Mouse (Mus musculus) limb, embryonic 12.5 days (tissue): ENCODE results near the gene Ybx3. TPM values are rescaled to one million over a fixed set of nuclear protein-coding genes. Genes with fewer than 3 reads are reported as not detected.
A peak's percentile ranks its signal among the peaks of the same experiment; 100 is the strongest.

ENCODE experiments used
- ATAC-seq: fragments of 200-750 bp; cut with Nextera tagmentation; 2 replicates; pipeline ENCODE4 v1.8.0; 2017; ENCODE audit warnings: low read depth, moderate TSS enrichment; ENCODE audit not compliant: insufficient number of reproducible peaks, insufficient read depth, low FRiP score, low TSS enrichment
- H3K27ac ChIP-seq: fragments of 300-500 bp; sonication (generic); 2 replicates; pipeline ENCODE4 v1.5.1; 2016; ENCODE audit warnings: mild to moderate bottlenecking, moderate library complexity
- H3K27me3 ChIP-seq: fragments of 300-500 bp; sonication (generic); 2 replicates; pipeline ENCODE4 v1.6.1; 2016; ENCODE audit warnings: mild to moderate bottlenecking, moderate library complexity
- H3K36me3 ChIP-seq: fragments of 300-500 bp; sonication (generic); 2 replicates; pipeline ENCODE4 v1.6.1; 2016; ENCODE audit warnings: mild to moderate bottlenecking, moderate library complexity
- H3K4me1 ChIP-seq: fragments of 300-500 bp; sonication (generic); replicated peaks from 2 replicates; pipeline ENCODE4 v1.6.1; 2016
- H3K4me2 ChIP-seq: fragments of 300-500 bp; sonication (generic); 2 replicates; pipeline ENCODE4 v1.6.1; 2016; ENCODE audit warnings: mild to moderate bottlenecking, moderate library complexity
- H3K4me3 ChIP-seq: fragments of 300-500 bp; sonication (generic); replicated peaks from 2 replicates; pipeline ENCODE4 v1.5.1; 2016; ENCODE audit warnings: mild to moderate bottlenecking
- H3K9ac ChIP-seq: fragments of 300-500 bp; sonication (generic); replicated peaks from 2 replicates; pipeline ENCODE4 v1.6.1; 2016; ENCODE audit warnings: mild to moderate bottlenecking, moderate library complexity
- H3K9me3 ChIP-seq: fragments of 300-500 bp; sonication (generic); 2 replicates; pipeline ENCODE4 v1.6.1; 2016; ENCODE audit warnings: mild to moderate bottlenecking, moderate library complexity
- WGBS: fragments of 180-500 bp; shearing (Covaris S2); methylation state at CpG from one replicate; pipeline ENCODE4 v1.1.7; 2016; 5-methylcytosine and 5-hydroxymethylcytosine counted together
- polyA plus RNA-seq: library from polyadenylated mRNA; unstranded; fragments of >200 nt; fragmentation: Nextera tagmentation; extraction: Ambion mirVana; gene quantifications from 2 replicates; pipeline ENCODE4 v1.2.1, GENCODE M21; 2016

The Ybx3 gene
- polyA plus RNA-seq, 1 experiment from 2014 or later, result 38.5 TPM

DNA sequence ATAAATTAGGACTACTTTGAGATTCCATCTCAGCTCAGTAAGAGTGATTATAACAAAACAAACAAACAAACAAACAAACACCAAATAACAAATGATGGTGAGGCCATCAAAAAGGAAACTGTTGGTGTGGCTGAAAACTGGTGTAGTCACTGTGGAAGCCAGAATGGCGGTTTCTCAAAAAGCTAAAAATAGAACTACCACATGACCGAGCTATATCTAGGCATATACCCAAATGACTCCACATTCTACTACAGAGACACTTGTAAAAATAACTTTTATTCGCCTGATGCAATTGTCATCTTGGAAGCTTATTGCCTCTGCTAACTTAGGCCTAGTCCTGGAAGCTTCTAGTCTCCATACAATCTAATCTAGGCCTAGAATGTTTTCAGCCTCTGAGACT is 16.0 kb upstream of the Ybx3 start:
- 89% methylated on average over 3 of the region's 3 CpGs for WGBS
- Histone ChIP-seq H3K9me3 (no peaks in the 10 kb centered on the region), H3K4me3 (no peak overlapping the region), H3K27me3 (no peaks in the 10 kb centered on the region), H3K27ac (no peak overlapping the region), H3K36me3 (no peaks in the 10 kb centered on the region), H3K4me1 (no peaks in the 10 kb centered on the region), H3K4me2 (no peak overlapping the region), H3K9ac (no peak overlapping the region)
- no peak for ATAC-seq

DNA sequence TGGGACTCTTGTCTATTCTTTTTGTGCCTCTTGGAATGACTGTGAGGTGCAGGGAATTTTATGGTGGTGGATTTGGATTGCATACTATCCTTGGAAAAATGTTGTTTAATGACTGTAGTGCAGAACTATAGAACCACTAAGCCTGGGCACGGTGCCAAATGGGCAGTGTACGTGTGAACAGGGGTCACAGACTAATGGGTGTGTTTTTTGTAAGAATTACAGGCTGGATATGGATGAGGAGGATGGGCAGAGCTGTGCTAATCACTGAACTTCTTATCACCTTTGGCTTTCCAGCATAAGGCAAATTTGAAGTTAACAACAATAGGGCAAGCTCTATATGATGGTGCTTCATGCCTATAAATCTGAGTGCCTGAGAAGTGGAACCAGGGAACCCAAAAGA is 14.8 kb upstream of the Ybx3 start:
- H3K9me3 ChIP-seq, result no peaks in the 10 kb centered on the region
- no peaks in the 10 kb centered on the region for H3K36me3 ChIP-seq
- no peak overlapping the region for H3K4me2 ChIP-seq
- H3K9ac ChIP-seq, result no peak overlapping the region
- no peak for ATAC-seq
- no peaks in the 10 kb centered on the region for H3K27me3 ChIP-seq
- H3K4me3 ChIP-seq, result no peak overlapping the region
- H3K4me1 ChIP-seq, result no peaks in the 10 kb centered on the region
- H3K27ac ChIP-seq, result no peak overlapping the region
- 75% methylated on average over 2 of the region's 2 CpGs for WGBS

DNA sequence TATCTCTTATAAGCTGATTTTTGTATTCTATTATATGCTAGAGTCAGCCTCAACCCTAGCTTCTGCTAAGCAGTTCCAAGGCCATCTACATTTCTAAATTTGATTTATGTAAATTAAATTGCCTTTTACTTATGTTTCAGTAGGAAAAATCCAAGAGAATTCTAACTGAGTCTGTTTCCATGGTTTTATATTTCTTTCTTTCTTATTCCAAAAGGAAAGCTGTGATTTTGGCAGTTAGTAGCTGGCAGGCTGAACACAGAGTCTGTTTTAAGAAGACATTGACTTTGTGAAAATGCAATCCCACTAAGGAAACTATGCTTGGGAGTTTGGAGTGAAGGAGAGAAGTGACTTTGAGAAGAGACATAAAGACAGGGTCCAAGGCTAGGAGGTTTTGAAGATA is 14.3 kb upstream of the Ybx3 start:
- no peaks in the 10 kb centered on the region for H3K9me3 ChIP-seq
- H3K36me3 ChIP-seq, result no peaks in the 10 kb centered on the region
- H3K27ac ChIP-seq, result no peak overlapping the region
- H3K4me3 ChIP-seq, result no peak overlapping the region
- no peak overlapping the region for H3K4me2 ChIP-seq
- no peak for ATAC-seq
- no peak overlapping the region for H3K9ac ChIP-seq
- no peaks in the 10 kb centered on the region for H3K27me3 ChIP-seq
- H3K4me1 ChIP-seq, result no peaks in the 10 kb centered on the region

DNA sequence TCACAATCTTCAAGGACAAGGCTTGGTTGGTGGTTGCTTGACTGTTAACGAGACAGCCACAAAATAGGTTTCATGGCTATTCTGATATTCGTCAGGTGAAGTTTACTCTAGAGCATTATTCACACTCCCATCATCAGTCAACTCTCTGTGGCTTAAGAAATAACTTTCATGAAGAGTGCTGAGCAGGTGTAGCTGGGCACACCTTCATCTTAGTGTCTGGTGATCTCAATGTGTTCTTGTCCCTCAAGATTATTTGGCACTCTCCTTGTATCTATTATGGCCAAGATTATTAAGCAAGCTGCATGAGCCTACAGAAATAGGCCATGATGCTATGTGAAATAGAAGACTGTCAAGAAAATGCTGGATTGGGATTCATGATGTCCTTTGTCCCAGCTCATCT is 13.0 kb upstream of the Ybx3 start:
- no peak for ATAC-seq
- no peak overlapping the region for H3K4me3 ChIP-seq
- H3K27ac ChIP-seq, result no peak overlapping the region
- H3K4me1 ChIP-seq, result no peaks in the 10 kb centered on the region
- no peak overlapping the region for H3K4me2 ChIP-seq
- H3K9me3 ChIP-seq, result no peaks in the 10 kb centered on the region
- WGBS, result 85% methylated on average over 2 of the region's 2 CpGs
- H3K36me3 ChIP-seq, result no peaks in the 10 kb centered on the region
- no peak overlapping the region for H3K9ac ChIP-seq
- no peaks in the 10 kb centered on the region for H3K27me3 ChIP-seq

DNA sequence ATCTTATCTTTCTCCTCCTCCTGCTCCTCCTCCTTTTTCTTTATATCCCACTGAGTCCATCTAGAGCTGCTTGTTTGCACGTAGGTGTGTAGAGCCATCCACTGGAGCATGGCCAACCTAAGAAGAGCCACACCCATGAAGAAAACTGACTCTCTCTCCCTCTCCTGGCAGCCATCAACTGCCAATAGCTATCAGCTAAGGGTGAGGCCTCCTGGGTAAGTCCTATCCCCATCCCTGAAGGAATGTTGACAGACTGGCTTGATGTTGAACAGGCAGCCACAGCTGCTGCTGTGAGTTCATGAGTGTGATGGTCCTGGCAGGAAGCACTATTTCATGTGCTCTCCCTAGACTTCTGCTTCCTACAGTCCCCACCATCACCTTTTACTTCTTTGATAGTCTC is 8.4 kb upstream of the Ybx3 start:
- H3K27me3 ChIP-seq, result no peaks in the 10 kb centered on the region
- no peak overlapping the region for H3K9ac ChIP-seq
- H3K9me3 ChIP-seq, result no peaks in the 10 kb centered on the region
- no peak for ATAC-seq
- no peak overlapping the region for H3K4me3 ChIP-seq
- H3K27ac ChIP-seq, result no peak overlapping the region
- H3K36me3 ChIP-seq, result no peaks in the 10 kb centered on the region
- 52% methylated on average over 1 of the region's 1 CpGs for WGBS
- no peak overlapping the region for H3K4me2 ChIP-seq
- no peaks in the 10 kb centered on the region for H3K4me1 ChIP-seq

DNA sequence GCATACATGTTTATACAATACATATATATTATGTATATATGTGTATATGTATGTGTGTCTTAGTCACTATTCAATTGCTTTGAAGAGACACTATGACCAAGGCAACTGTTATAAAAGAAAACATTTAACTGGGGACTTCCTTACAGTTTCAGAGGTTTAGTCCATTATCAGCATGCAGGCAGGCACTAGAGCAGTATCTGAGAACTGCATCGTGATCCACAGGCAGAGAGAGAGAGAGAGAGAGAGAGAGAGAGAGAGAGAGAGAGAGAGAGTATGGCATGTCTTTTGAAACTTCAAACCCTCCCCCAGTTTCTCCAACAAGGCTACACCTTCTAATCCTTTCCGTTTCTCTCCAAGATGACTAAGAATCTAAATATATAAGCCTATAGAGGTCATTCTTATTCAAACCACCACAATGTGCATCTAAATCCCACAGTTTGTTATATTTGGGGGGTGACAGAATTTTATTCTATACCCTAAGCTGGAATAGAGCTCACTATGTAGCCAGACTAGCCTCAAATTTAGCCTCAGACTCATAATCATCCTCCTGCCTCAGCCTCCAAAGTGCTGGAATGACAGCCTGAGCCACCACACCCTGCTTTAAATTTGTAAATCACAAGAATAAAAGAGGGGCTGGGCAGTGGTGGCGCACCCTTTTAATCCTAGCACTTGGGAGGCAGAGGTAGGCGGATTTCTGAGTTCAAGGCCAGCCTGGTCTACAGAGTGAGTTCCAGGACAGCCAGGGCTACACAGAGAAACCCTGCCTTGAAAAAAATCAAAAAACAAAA is 5.8 kb upstream of the Ybx3 start:
- Histone ChIP-seq H3K9ac (no peak overlapping the region), H3K9me3 (no peaks in the 10 kb centered on the region), H3K27ac (no peak overlapping the region), H3K27me3 (no peaks in the 10 kb centered on the region), H3K4me3 (no peak overlapping the region), H3K4me1 (no peaks in the 10 kb centered on the region), H3K4me2 (no peak overlapping the region), H3K36me3 (no peaks in the 10 kb centered on the region)
- ATAC-seq, result no peak
- 71% methylated on average over 4 of the region's 4 CpGs for WGBS

DNA sequence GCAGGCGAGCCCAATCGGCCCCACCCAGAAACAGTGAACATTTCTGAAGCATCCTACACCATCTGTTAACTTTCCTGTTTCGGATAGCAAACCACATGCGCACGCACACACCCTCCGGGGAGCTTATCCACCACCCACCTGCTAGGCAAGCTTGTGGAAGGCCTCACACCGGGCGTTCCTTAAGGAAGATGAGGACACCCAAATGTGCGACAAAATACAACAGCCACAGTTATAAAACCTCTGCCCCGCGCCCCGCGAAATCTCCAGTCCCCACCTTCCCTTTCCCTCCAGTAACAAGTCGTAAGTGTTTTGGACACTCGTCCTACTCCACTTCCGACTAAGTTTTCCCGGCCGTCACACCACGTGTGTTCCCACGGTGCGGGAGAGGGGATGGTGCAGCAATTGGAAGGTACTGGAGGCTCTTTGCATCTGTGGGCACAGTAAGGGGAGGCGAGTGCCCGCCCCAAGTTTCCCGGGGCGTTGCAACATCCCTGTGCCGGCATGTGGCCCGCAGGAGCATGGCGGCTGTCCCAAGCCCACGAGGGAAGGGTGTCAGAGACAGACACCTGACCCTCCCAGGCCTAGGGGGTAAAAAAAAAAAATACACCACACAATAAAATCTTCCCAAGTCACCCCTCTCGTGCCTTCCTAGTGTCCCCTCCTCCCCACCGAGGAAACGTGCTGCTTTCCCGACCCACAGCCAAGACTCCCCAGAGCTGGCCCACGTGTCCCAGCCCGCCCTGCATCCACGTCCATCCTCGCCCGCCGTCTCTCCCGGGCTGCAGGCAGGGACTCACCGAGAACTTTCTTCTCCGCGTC is 846 bp downstream of the Ybx3 start:
- no peaks in the 10 kb centered on the region for H3K9me3 ChIP-seq
- H3K4me1 ChIP-seq, result peaks cover 30% of the 10 kb centered on the region
- under 1% methylated on average over 43 of the region's 43 CpGs for WGBS
- no peaks in the 10 kb centered on the region for H3K27me3 ChIP-seq
- H3K4me2 ChIP-seq, result peak overlapping the region; percentile 87
- ATAC-seq, result peak; percentile 60
- peak overlapping the region; percentile 87 for H3K9ac ChIP-seq
- no peaks in the 10 kb centered on the region for H3K36me3 ChIP-seq
- H3K27ac ChIP-seq, result peak overlapping the region; percentile 80
- H3K4me3 ChIP-seq, result peak overlapping the region; percentile 74

DNA sequence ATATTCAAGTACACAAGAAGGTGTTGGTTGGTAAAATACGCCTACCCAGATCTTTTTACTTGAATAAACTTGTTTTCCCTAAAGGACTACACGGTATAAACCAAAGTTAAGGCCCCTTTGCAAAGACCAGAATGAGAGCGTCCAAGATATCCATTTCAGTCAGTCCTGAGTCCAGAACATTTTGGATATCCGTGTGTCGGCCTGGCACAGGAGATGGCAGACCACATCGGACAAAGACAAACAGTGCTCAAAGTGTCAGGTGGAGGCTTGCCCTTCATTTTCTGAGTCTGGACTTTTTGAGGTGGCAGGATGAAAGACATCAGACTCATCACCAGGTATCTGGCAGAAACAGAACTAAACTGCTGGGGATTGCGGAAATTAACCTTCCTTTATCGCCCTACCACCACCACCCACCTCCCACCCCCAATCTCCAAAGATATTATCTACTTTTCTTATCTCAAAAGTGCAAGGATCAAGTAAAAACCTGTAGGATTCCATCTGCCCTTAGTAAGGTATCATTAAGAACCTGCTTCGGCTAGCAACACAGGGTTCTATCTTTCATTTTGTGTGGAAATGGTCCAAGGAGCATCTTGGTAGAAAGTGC is 1.8 kb downstream of the Ybx3 start:
- 55% methylated on average over 9 of the region's 9 CpGs for WGBS
- H3K4me3 ChIP-seq, result peak overlapping the region; percentile 74
- H3K9me3 ChIP-seq, result no peaks in the 10 kb centered on the region
- H3K4me1 ChIP-seq, result peaks cover 35% of the 10 kb centered on the region
- no peaks in the 10 kb centered on the region for H3K36me3 ChIP-seq
- no peak for ATAC-seq
- H3K9ac ChIP-seq, result no peak overlapping the region
- no peaks in the 10 kb centered on the region for H3K27me3 ChIP-seq
- peak overlapping the region; percentile 87 for H3K4me2 ChIP-seq
- H3K27ac ChIP-seq, result no peak overlapping the region

DNA sequence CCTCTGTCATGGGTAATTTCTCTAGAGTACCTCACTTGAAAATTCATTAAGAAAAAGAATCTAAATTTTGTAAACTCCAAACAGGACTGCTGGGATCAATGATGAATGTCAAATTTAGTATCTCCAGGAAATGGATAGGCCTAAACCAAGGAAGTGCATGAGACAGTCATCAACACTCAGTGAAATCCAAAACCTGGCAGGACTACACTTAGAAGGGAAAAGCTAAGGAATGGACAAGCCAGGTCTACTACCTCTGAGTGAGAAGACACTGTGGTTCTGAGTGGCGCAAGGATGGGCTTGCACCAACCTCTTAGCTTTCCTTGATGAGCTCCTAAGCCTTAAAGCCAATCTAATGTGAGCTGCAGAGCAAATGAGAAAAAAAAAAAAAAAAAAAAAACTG is 2.8 kb downstream of the Ybx3 start:
- H3K4me1 ChIP-seq, result peaks cover 35% of the 10 kb centered on the region
- peaks cover 7% of the 10 kb centered on the region for H3K36me3 ChIP-seq
- no peaks in the 10 kb centered on the region for H3K27me3 ChIP-seq
- H3K9me3 ChIP-seq, result no peaks in the 10 kb centered on the region
- H3K9ac ChIP-seq, result no peak overlapping the region
- no peak for ATAC-seq
- WGBS, result 97% methylated on average over 1 of the region's 1 CpGs
- H3K27ac ChIP-seq, result no peak overlapping the region
- H3K4me3 ChIP-seq, result no peak overlapping the region
- no peak overlapping the region for H3K4me2 ChIP-seq

DNA sequence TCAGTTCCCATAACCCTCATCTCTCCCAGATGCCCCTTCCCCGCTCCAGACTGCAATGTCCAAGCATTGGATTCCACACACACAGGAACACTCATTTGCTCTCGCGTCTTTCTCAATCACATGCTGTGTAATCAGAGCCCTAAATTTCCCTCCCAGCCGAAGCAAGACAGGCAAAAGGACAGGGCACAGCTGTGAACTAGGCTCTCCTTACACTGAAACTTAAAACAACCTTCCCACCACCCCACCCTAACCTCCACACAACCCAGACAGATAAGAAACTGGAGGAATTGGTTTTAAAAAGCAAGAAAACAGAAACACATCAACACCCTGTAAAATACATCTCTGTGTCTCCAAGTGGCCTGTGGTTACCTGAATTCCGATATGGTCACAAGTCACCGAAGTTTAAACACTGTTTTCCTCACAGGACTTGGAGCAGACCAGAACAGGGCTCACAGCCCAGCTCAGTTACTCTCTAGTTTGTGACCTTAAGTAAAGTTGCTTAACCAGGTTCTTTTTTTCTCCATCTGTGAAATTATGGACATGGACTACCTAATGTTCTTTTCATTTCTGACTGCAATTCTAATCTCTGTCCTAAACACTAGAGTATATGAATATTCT is 4.5 kb downstream of the Ybx3 start:
- 36% methylated on average over 6 of the region's 6 CpGs for WGBS
- H3K4me1 ChIP-seq, result peaks cover 33% of the 10 kb centered on the region
- H3K36me3 ChIP-seq, result peaks cover 23% of the 10 kb centered on the region
- H3K4me2 ChIP-seq, result no peak overlapping the region
- H3K9me3 ChIP-seq, result no peaks in the 10 kb centered on the region
- no peak overlapping the region for H3K4me3 ChIP-seq
- no peaks in the 10 kb centered on the region for H3K27me3 ChIP-seq
- H3K27ac ChIP-seq, result no peak overlapping the region
- ATAC-seq, result no peak
- H3K9ac ChIP-seq, result no peak overlapping the region

DNA sequence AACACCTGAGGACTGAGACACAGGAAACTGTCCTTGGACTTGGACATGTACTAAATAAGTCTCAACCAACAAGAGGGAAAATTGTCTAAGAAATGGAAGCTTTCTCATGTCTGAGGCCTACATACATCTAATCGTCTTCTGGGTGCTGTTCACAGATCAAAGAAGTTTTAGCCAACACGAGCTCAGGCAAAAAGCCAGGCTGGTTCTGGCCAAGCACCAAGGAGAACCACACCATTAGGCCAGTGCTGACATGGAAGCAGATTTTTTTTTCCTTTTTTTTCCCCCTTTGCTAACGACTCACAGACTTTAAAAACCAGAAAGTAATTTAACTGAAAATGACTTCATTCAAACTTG is 5.3 kb downstream of the Ybx3 start:
- no peak overlapping the region for H3K27ac ChIP-seq
- no peak overlapping the region for H3K4me2 ChIP-seq
- H3K9ac ChIP-seq, result no peak overlapping the region
- 52% methylated on average over 3 of the region's 3 CpGs for whole genome bisulfite sequencing
- H3K36me3 ChIP-seq, result peaks cover 32% of the 10 kb centered on the region
- H3K4me3 ChIP-seq, result no peak overlapping the region
- H3K27me3 ChIP-seq, result no peaks in the 10 kb centered on the region
- peaks cover 31% of the 10 kb centered on the region for H3K4me1 ChIP-seq
- ATAC-seq, result no peak
- no peaks in the 10 kb centered on the region for H3K9me3 ChIP-seq
